Mouse (Mus musculus): Measurements from ENCODE around the gene Kl.

DNA sequence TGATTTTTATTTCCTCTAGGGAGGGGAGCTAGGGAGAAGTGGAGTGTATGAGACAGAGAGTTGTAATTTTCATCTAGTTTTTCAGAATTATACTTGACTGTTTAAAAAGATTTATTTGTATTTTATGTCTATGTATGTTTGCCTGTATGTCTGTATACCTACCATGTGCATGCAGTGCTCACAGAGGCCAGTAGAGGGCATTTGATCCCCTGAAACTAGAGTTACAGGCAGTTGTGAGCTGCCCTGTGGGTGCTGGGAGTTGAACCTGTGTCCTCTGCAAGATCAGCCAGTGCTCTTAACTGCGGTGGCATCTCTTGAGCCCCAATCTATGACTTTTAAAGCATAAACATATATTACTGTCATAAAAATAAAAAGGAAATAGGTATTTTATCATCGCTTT, 15.5 kb downstream of the Kl start:
- TF ChIP-seq CTCF (IDR thresholded peaks at IDR 0.05; ENCODE audit: low read depth, low read length) (no peak), GATA1 (IDR thresholded peaks at IDR 0.05; ENCODE audit: borderline replicate concordance, low read length) (no peak), TAL1 (conservative IDR thresholded peaks at IDR 0.05; ENCODE audit: low read depth, low read length) (no peak)

All from G1E (cell line).